Mouse (Mus musculus) embryonic facial prominence, embryonic 14.5 days (tissue): ENCODE results near the gene Slc6a16. TPM values are rescaled to one million over a fixed set of nuclear protein-coding genes. Genes with fewer than 3 reads are reported as not detected.

Source experiments
- ATAC-seq: fragments of 200-750 bp; cut with Nextera tagmentation; 2 replicates; pipeline ENCODE4 v1.8.0; 2017; ENCODE audit warnings: low read depth, moderate number of reproducible peaks, moderate TSS enrichment
- DNase-seq: peaks from one replicate; pipeline ENCODE4 v3.0.0-alpha.2; 2015; ENCODE audit warnings: low spot score
- H3K27ac ChIP-seq: fragments of 300-500 bp; sonication (generic); replicated peaks from 2 replicates; pipeline ENCODE4 v1.5.1; 2014; ENCODE audit warnings: low read depth, mild to moderate bottlenecking, low read length, moderate library complexity
- H3K27me3 ChIP-seq: fragments of 300-500 bp; sonication (generic); replicated peaks from 2 replicates; pipeline ENCODE4 v1.6.1; 2014; ENCODE audit warnings: low read length; ENCODE audit not compliant: control insufficient read depth, insufficient read depth
- H3K36me3 ChIP-seq: fragments of 300-500 bp; sonication (generic); 2 replicates; pipeline ENCODE4 v1.6.1; 2014; ENCODE audit warnings: low read length, mixed read lengths; ENCODE audit not compliant: control insufficient read depth, insufficient read depth
- H3K4me1 ChIP-seq: fragments of 300-500 bp; sonication (generic); 2 replicates; pipeline ENCODE4 v1.6.1; 2014; ENCODE audit warnings: antibody characterized with exemption, low read length; ENCODE audit not compliant: control insufficient read depth, insufficient read depth
- H3K4me2 ChIP-seq: fragments of 300-500 bp; sonication (generic); 2 replicates; pipeline ENCODE4 v1.6.1; 2014; ENCODE audit warnings: low read depth, mild to moderate bottlenecking, low read length, moderate library complexity, mixed read lengths
- H3K4me3 ChIP-seq: fragments of 300-500 bp; sonication (generic); 2 replicates; pipeline ENCODE4 v1.5.1; 2014; ENCODE audit warnings: low read depth, mild to moderate bottlenecking, low read length
- H3K9ac ChIP-seq: fragments of 300-500 bp; sonication (generic); 2 replicates; pipeline ENCODE4 v1.6.1; 2014; ENCODE audit warnings: low read depth, mild to moderate bottlenecking, low read length, moderate library complexity, mixed read lengths
- H3K9me3 ChIP-seq: fragments of 300-500 bp; sonication (generic); 2 replicates; pipeline ENCODE4 v1.6.1; 2016; ENCODE audit warnings: low read length; ENCODE audit not compliant: control insufficient read depth
- WGBS: fragments of 180-500 bp; shearing (Covaris S2); extraction: QIAGEN DNeasy Blood & Tissue Kit; methylation state at CpG from one replicate; pipeline ENCODE4 v1.1.7; 2014; 5-methylcytosine and 5-hydroxymethylcytosine counted together
- polyA plus RNA-seq: library from polyadenylated mRNA; unstranded; fragments of >200 nt; fragmentation: Nextera tagmentation; extraction: Ambion mirVana; gene quantifications from 2 replicates; pipeline ENCODE4 v1.2.1, GENCODE M21; 2014

Gene Slc6a16
- polyA plus RNA-seq, 1 experiment from 2014 or later, result 0.11 TPM

- no peaks in the 10 kb centered on the region for H3K4me1 ChIP-seq
- no peak for ATAC-seq
- no peaks in the 10 kb centered on the region for H3K36me3 ChIP-seq
- no peak overlapping the region for H3K27ac ChIP-seq
- no peak overlapping the region for H3K4me3 ChIP-seq
- peaks cover 6% of the 10 kb centered on the region for H3K27me3 ChIP-seq
- 92% methylated on average over 8 of the region's 8 CpGs for whole genome bisulfite sequencing
- H3K9ac ChIP-seq, result no peak overlapping the region
- H3K4me2 ChIP-seq, result no peak overlapping the region
- no peak for DNase-seq
- no peaks in the 10 kb centered on the region for H3K9me3 ChIP-seq
Observed at GRCm38 (mm10) chr7:45273672-45274071, 32.8 kb downstream of the Slc6a16 start.

- WGBS, result 7% methylated on average over 43 of the region's 44 CpGs
- DNase-seq (no peak), ATAC-seq (0 out of 2 replicates have a peak, but pooled peaks have one; percentile 22)
- Histone ChIP-seq H3K9me3 (no peaks in the 10 kb centered on the region), H3K9ac (peak within 1 kb of the TSS; percentile 49), H3K4me1 (no peaks in the 10 kb centered on the region), H3K4me2 (peak within 1 kb of the TSS; percentile 63), H3K36me3 (no peaks in the 10 kb centered on the region), H3K27ac (no peak within 1 kb of the TSS), H3K4me3 (peak within 1 kb of the TSS; percentile 37), H3K27me3 (peaks cover 6% of the 10 kb centered on the region)
Observed at GRCm38 (mm10) chr7:45277136-45277760, 36.4 kb downstream of the Slc6a16 start, which contains the start of gene Slc6a21. Gene Slc6a21 (plus strand): TSS chr7:45277513.

- no peak overlapping the region for H3K4me2 ChIP-seq
- H3K4me1 ChIP-seq, result no peaks in the 10 kb centered on the region
- ATAC-seq, result no peak
- H3K27ac ChIP-seq, result no peak overlapping the region
- no peak overlapping the region for H3K9ac ChIP-seq
- H3K4me3 ChIP-seq, result no peak overlapping the region
- DNase-seq, result no peak
- H3K27me3 ChIP-seq, result no peaks in the 10 kb centered on the region
- no peaks in the 10 kb centered on the region for H3K36me3 ChIP-seq
- WGBS, result 85% methylated on average over 13 of the region's 13 CpGs
- no peaks in the 10 kb centered on the region for H3K9me3 ChIP-seq
Observed at GRCm38 (mm10) chr7:45286486-45286885, 45.6 kb downstream of the Slc6a16 start.

GRCm38 (mm10) chr7:45296626-45297025 is 55.7 kb downstream of the Slc6a16 start:
- Histone ChIP-seq H3K27me3 (no peaks in the 10 kb centered on the region), H3K9ac (no peak overlapping the region), H3K4me1 (no peaks in the 10 kb centered on the region), H3K4me2 (no peak overlapping the region), H3K9me3 (no peaks in the 10 kb centered on the region), H3K36me3 (no peaks in the 10 kb centered on the region), H3K4me3 (no peak overlapping the region), H3K27ac (no peak overlapping the region)
- ATAC-seq (no peak), DNase-seq (no peak)
- WGBS, result 75% methylated on average over 1 of the region's 1 CpGs

- Histone ChIP-seq H3K4me1 (no peaks in the 10 kb centered on the region), H3K27ac (no peak overlapping the region), H3K27me3 (no peaks in the 10 kb centered on the region), H3K9ac (no peak overlapping the region), H3K9me3 (no peaks in the 10 kb centered on the region), H3K4me2 (no peak overlapping the region), H3K4me3 (no peak overlapping the region), H3K36me3 (no peaks in the 10 kb centered on the region)
- DNase-seq (no peak), ATAC-seq (no peak)
- 64% methylated on average over 3 of the region's 3 CpGs for WGBS
Observed at GRCm38 (mm10) chr7:45297563-45297962, 56.7 kb downstream of the Slc6a16 start.

GRCm38 (mm10) chr7:45299752-45300151 is 58.9 kb downstream of the Slc6a16 start:
- DNase-seq (peak; percentile 84), ATAC-seq (peak; percentile 90)
- 12% methylated on average over 5 of the region's 5 CpGs for WGBS
- H3K4me3 ChIP-seq, result no peak overlapping the region
- no peak overlapping the region for H3K4me2 ChIP-seq
- H3K9me3 ChIP-seq, result no peaks in the 10 kb centered on the region
- no peaks in the 10 kb centered on the region for H3K4me1 ChIP-seq
- no peak overlapping the region for H3K9ac ChIP-seq
- no peak overlapping the region for H3K27ac ChIP-seq
- H3K36me3 ChIP-seq, result peaks cover 17% of the 10 kb centered on the region; the same call in 1 of the 2 replicates
- no peaks in the 10 kb centered on the region for H3K27me3 ChIP-seq

- DNase-seq, result peak; percentile 70
- ATAC-seq, result peak; percentile 47; the same call in 1 of the 2 replicates
- Histone ChIP-seq H3K27me3 (no peaks in the 10 kb centered on the region), H3K36me3 (peaks cover 17% of the 10 kb centered on the region; the same call in 1 of the 2 replicates), H3K4me3 (no peak overlapping the region), H3K9me3 (no peaks in the 10 kb centered on the region), H3K4me1 (no peaks in the 10 kb centered on the region), H3K9ac (no peak overlapping the region), H3K27ac (no peak overlapping the region), H3K4me2 (no peak overlapping the region)
- 10% methylated on average over 6 of the region's 6 CpGs for WGBS
Observed at GRCm38 (mm10) chr7:45300270-45300669, 59.4 kb downstream of the Slc6a16 start.

GRCm38 (mm10) chr7:45302626-45303025 is 61.7 kb downstream of the Slc6a16 start:
- Histone ChIP-seq H3K27me3 (no peaks in the 10 kb centered on the region), H3K9me3 (no peaks in the 10 kb centered on the region), H3K36me3 (peaks cover 17% of the 10 kb centered on the region; the same call in 1 of the 2 replicates), H3K4me1 (no peaks in the 10 kb centered on the region), H3K9ac (no peak overlapping the region), H3K27ac (no peak overlapping the region), H3K4me2 (no peak overlapping the region), H3K4me3 (no peak overlapping the region)
- ATAC-seq (no peak), DNase-seq (peak; percentile 50)
- 56% methylated on average over 8 of the region's 8 CpGs for WGBS

- ATAC-seq, result no peak
- H3K27ac ChIP-seq, result no peak overlapping the region
Observed at GRCm38 (mm10) chr7:45304869-45305268, 64.0 kb downstream of the Slc6a16 start.

More at GRCm38 (mm10) chr7:45304869-45305268, 64.0 kb downstream of the Slc6a16 start:
- peak overlapping the region; percentile 5; the same call in 1 of the 2 replicates for H3K4me2 ChIP-seq
- H3K9me3 ChIP-seq, result no peaks in the 10 kb centered on the region
- peak; percentile 21 for DNase-seq
- H3K4me3 ChIP-seq, result no peak overlapping the region
- no peak overlapping the region for H3K9ac ChIP-seq
- peaks cover 27% of the 10 kb centered on the region; the same call in 1 of the 2 replicates for H3K36me3 ChIP-seq
- H3K27me3 ChIP-seq, result no peaks in the 10 kb centered on the region
- H3K4me1 ChIP-seq, result no peaks in the 10 kb centered on the region
- 23% methylated on average over 9 of the region's 13 CpGs for WGBS
